Mouse (Mus musculus) cerebellum, adult 2 months (tissue): Measurements from ENCODE around the gene Ccr4. TPM values are rescaled to one million over a fixed set of nuclear protein-coding genes. Genes with fewer than 3 reads are reported as not detected.

Experiments
- DNase-seq, 2 experiments: peaks; one replicate each; pipeline ENCODE4 v3.0.0; 2021
- H3K27ac ChIP-seq: fragments of 200-500 bp; 2 replicates; pipeline ENCODE4 v1.5.1; 2012; ENCODE audit warnings: low read length, control low read depth, inconsistent platforms; ENCODE audit not compliant: insufficient read depth
- H3K27me3 ChIP-seq: fragments of 200-500 bp; 2 replicates; pipeline ENCODE4 v1.6.1; 2012; ENCODE audit warnings: inconsistent platforms, mild to moderate bottlenecking, low read length, moderate library complexity; ENCODE audit not compliant: control insufficient read depth, insufficient read depth
- H3K4me1 ChIP-seq: fragments of 200-500 bp; 2 replicates; pipeline ENCODE4 v1.6.1; 2011; ENCODE audit warnings: low read length; ENCODE audit not compliant: control insufficient read depth, insufficient read depth
- H3K4me3 ChIP-seq: fragments of 200-500 bp; replicated peaks from 2 replicates; pipeline ENCODE3; 2011; ENCODE audit warnings: mild to moderate bottlenecking, low read depth, low read length, control low read depth; ENCODE audit not compliant: insufficient read depth
- CTCF ChIP-seq: fragments of 200-500 bp; IDR thresholded peaks from 2 replicates; pipeline ENCODE4 v1.5.1; 2011; ENCODE audit warnings: low read depth, mild to moderate bottlenecking, control low read depth, low read length, moderate library complexity, borderline replicate concordance; ENCODE audit not compliant: insufficient read depth
- POLR2A ChIP-seq: fragments of 200-500 bp; IDR thresholded peaks from 2 replicates; pipeline ENCODE4 v1.6.1; 2011; ENCODE audit warnings: low read length, control low read depth, borderline replicate concordance; ENCODE audit not compliant: insufficient read depth
- WGBS: fragments of 180-500 bp; shearing (Covaris S2); methylation state at CpG from one replicate; pipeline ENCODE4 v1.1.7; 2018; 5-methylcytosine and 5-hydroxymethylcytosine counted together
- polyA plus RNA-seq: library from polyadenylated mRNA; depleted of rRNA; stranded (reverse); fragments of >200 nt; gene quantifications from 2 replicates; pipeline ENCODE4 v1.2.3, GENCODE M21; 2012

Ccr4 gene
- polyA plus RNA-seq, 1 experiment, result not detected

GRCm38 (mm10) chr9:114518812-114519477 lies 14.2 kb upstream of the Ccr4 start:
- 68% methylated on average over 9 of the region's 9 CpGs for WGBS

GRCm38 (mm10) chr9:114517924-114518497 lies 13.3 kb upstream of the Ccr4 start:
- WGBS, result 75% methylated on average over 13 of the region's 13 CpGs
- no peak for DNase-seq
- Histone ChIP-seq H3K27ac (no peak overlapping the region), H3K4me1 (no peaks in the 10 kb centered on the region), H3K4me3 (no peak overlapping the region), H3K27me3 (no peaks in the 10 kb centered on the region)
- no peak for TF ChIP-seq CTCF
- TF ChIP-seq POLR2A, result no peak

More at GRCm38 (mm10) chr9:114518812-114519477, 14.2 kb upstream of the Ccr4 start:
- Histone ChIP-seq H3K27me3 (no peaks in the 10 kb centered on the region), H3K4me3 (no peak overlapping the region), H3K4me1 (no peaks in the 10 kb centered on the region), H3K27ac (no peak overlapping the region)
- TF ChIP-seq POLR2A (no peak), CTCF (no peak)
- DNase-seq, result no peak

DNA sequence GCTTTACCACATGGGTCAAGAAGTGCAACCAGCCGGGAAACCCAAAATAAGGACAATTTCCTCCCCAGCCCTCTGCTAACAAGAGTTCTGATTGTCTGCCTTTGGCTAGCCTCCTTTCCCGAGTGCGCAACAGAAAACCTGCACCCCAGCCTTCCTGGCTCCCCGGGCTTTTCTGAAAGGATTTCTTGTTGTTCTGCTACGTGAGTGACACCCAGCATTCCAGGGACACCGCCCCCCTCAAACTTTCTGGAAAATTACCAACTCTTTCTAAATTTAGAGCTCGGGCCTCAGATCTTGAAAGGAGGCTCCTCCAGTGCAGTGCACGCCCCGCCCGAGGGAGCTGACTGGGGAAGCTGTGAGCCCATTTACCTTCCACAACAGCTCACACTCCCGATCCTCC lies 10.6 kb upstream of the Ccr4 start, which contains the start of gene C130032M10Rik:
Gene C130032M10Rik, plus strand, starts transcription at position 334 of the 400 bp plus-strand sequence.
- no peak for DNase-seq
- no peaks in the 10 kb centered on the region for H3K27me3 ChIP-seq
- TF ChIP-seq CTCF (no peak), POLR2A (no peak)
- no peaks in the 10 kb centered on the region for H3K4me1 ChIP-seq
- no peak within 1 kb of the TSS for H3K27ac ChIP-seq
- H3K4me3 ChIP-seq, result no peak within 1 kb of the TSS
- 43% methylated on average over 11 of the region's 11 CpGs for WGBS

DNA sequence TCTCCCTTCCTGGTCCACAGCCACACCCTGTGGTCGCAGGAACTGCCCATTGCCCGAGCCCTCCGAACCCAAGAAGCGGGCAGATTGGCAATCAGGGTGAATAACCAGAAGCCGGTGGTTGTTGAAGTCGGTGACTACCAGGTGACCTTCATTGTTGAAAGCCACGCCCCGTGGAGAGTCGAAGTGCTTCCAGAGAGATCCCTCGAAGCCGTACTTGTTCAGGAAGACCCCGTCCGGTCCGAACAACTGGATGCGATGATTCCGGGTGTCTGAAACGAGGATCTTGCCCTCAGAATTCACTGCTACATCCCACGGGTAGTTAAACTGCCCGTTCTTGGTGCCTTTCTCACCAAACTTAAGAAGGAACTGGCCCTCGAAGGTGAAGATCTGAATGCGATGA lies 8.1 kb upstream of the Ccr4 start:
- no peak for DNase-seq
- no peak overlapping the region for H3K27ac ChIP-seq
- TF ChIP-seq POLR2A, result no peak
- no peak for TF ChIP-seq CTCF
- no peaks in the 10 kb centered on the region; the same call in 1 of the 2 replicates for H3K27me3 ChIP-seq
- no peak overlapping the region for H3K4me3 ChIP-seq
- no peaks in the 10 kb centered on the region for H3K4me1 ChIP-seq
- WGBS, result 97% methylated on average over 21 of the region's 21 CpGs

DNA sequence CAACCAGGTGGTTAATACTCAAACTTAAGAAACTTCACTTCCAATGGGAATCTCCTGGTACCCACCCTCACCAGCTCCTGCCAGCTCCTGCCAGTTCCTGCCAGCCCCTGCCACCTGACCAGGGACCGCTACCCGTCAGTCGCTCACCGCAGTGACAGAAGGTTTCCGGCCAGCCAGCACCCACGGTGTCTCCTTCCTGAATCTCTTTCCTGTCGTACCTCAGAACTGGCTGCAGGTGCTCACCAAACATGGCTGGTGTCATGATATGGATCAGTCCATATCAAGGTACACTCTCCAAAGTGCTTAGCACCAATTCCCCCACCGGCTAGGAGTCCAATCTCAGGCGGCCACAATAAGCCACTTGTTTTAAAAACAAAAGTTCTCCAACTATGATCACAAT lies 5.1 kb upstream of the Ccr4 start:
- WGBS, result 93% methylated on average over 9 of the region's 9 CpGs
- TF ChIP-seq CTCF (no peak), POLR2A (no peak)
- DNase-seq, result no peak
- Histone ChIP-seq H3K4me3 (no peak overlapping the region), H3K27ac (no peak overlapping the region), H3K4me1 (no peaks in the 10 kb centered on the region), H3K27me3 (no peaks in the 10 kb centered on the region; the same call in 1 of the 2 replicates)

GRCm38 (mm10) chr9:114507421-114507820 lies 2.7 kb upstream of the Ccr4 start:
- 81% methylated on average over 9 of the region's 9 CpGs for WGBS
- no peak overlapping the region for H3K4me3 ChIP-seq
- TF ChIP-seq POLR2A, result no peak
- no peak for TF ChIP-seq CTCF
- no peaks in the 10 kb centered on the region for H3K4me1 ChIP-seq
- no peak for DNase-seq
- no peaks in the 10 kb centered on the region; the same call in 1 of the 2 replicates for H3K27me3 ChIP-seq
- H3K27ac ChIP-seq, result no peak overlapping the region

- Histone ChIP-seq H3K4me3 (no peak overlapping the region), H3K27me3 (no peaks in the 10 kb centered on the region; the same call in 1 of the 2 replicates), H3K4me1 (no peaks in the 10 kb centered on the region), H3K27ac (no peak overlapping the region)
- 78% methylated on average over 4 of the region's 4 CpGs for WGBS
- DNase-seq, result no peak
- TF ChIP-seq POLR2A, result no peak
- no peak for TF ChIP-seq CTCF
These were observed 1.8 kb upstream of the Ccr4 start for GRCm38 (mm10) chr9:114506564-114506963.

DNA sequence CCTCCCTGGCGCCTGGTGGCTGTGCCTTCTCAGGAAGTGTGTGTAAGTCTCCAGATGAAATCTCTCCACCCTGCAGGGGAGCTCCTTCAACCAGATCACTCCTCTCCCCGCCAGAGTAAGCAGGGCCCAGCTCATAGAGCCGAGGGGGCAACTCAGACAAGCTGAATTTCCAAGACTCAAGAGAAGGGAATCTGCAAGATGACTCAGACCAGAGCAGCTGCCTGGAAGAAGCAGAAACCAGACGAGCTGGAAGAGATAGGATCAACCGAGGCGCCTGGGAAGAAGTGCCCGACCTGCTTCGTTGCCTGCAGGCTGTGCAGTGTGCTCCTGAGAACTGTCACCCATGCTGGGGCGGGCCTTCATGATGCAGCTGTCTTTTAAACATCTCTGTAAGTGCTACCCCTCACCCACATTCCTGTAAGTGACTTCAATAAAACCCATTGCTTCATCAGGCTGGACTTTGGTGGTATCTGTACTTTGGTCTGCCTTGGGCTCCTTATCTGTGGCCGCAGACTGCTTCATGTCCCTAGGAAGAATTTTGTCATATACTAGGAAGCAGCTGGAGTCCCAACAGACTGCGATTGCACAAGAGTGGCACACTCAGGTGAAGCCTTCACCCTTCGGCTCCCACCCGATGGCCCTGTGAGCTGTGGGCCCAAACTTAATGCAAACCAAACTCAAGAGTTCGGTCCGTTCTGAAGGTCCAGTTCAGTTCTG lies 1.8 kb downstream of the Ccr4 start:
- Histone ChIP-seq H3K4me1 (no peaks in the 10 kb centered on the region), H3K4me3 (no peak overlapping the region), H3K27ac (no peak overlapping the region), H3K27me3 (no peaks in the 10 kb centered on the region)
- TF ChIP-seq CTCF (no peak), POLR2A (no peak)
- DNase-seq, result no peak
- WGBS, result 70% methylated on average over 15 of the region's 15 CpGs
